Mouse (Mus musculus) spleen, adult 2 months (tissue): Measurements from ENCODE around the gene Cdiptos. TPM values are rescaled to one million over a fixed set of nuclear protein-coding genes. Genes with fewer than 3 reads are reported as not detected.

Experiments used
- DNase-seq, 2 experiments: peaks; one replicate each; pipeline versions ENCODE4 v3.0.0 to v3.0.0-alpha.2; 2012 to 2021; ENCODE audit warnings: low spot score in 2 of 2, low read depth in 1 of 2
- H3K27ac ChIP-seq: fragments of 200-500 bp; 2 replicates; pipeline ENCODE4 v1.5.1; 2012; ENCODE audit warnings: low read length, inconsistent platforms; ENCODE audit not compliant: insufficient read depth
- H3K27me3 ChIP-seq: fragments of 200-500 bp; 2 replicates; pipeline ENCODE4 v1.6.1; 2012; ENCODE audit warnings: mild to moderate bottlenecking, moderate library complexity, low read length, inconsistent platforms; ENCODE audit not compliant: control insufficient read depth, insufficient read depth
- H3K36me3 ChIP-seq: fragments of 200-500 bp; 2 replicates; pipeline ENCODE4 v1.6.1; 2012; ENCODE audit warnings: mild to moderate bottlenecking, low read length, inconsistent platforms; ENCODE audit not compliant: control insufficient read depth, insufficient read depth
- H3K4me1 ChIP-seq: fragments of 200-500 bp; 2 replicates; pipeline ENCODE4 v1.6.1; 2011; ENCODE audit warnings: inconsistent platforms; ENCODE audit not compliant: control insufficient read depth, insufficient read depth, insufficient read length
- H3K4me3 ChIP-seq: fragments of 200-500 bp; 2 replicates; pipeline ENCODE4 v1.5.1; 2011; ENCODE audit warnings: mild to moderate bottlenecking, inconsistent platforms; ENCODE audit not compliant: insufficient read depth, insufficient read length; ENCODE audit errors: extremely low read depth
- CTCF ChIP-seq: fragments of 200-500 bp; IDR thresholded peaks from 2 replicates; pipeline ENCODE4 v1.5.1; 2011; ENCODE audit warnings: mild to moderate bottlenecking, inconsistent platforms; ENCODE audit not compliant: insufficient read depth, insufficient read length, insufficient replicate concordance; ENCODE audit errors: extremely low read depth
- POLR2A ChIP-seq: fragments of 200-500 bp; IDR thresholded peaks from 2 replicates; pipeline ENCODE4 v1.6.1; 2011; ENCODE audit warnings: low read depth, low read length, inconsistent platforms
- WGBS: fragments of 180-500 bp; shearing (Covaris S2); methylation state at CpG from one replicate; pipeline ENCODE4 v1.1.7; 2018; 5-methylcytosine and 5-hydroxymethylcytosine counted together
- polyA plus RNA-seq: library from polyadenylated mRNA; depleted of rRNA; stranded (reverse); fragments of >200 nt; gene quantifications from 2 replicates; pipeline ENCODE4 v1.2.3, GENCODE M21; 2012

The Cdiptos gene
- polyA plus RNA-seq, 1 experiment, result 0.71 TPM

DNA sequence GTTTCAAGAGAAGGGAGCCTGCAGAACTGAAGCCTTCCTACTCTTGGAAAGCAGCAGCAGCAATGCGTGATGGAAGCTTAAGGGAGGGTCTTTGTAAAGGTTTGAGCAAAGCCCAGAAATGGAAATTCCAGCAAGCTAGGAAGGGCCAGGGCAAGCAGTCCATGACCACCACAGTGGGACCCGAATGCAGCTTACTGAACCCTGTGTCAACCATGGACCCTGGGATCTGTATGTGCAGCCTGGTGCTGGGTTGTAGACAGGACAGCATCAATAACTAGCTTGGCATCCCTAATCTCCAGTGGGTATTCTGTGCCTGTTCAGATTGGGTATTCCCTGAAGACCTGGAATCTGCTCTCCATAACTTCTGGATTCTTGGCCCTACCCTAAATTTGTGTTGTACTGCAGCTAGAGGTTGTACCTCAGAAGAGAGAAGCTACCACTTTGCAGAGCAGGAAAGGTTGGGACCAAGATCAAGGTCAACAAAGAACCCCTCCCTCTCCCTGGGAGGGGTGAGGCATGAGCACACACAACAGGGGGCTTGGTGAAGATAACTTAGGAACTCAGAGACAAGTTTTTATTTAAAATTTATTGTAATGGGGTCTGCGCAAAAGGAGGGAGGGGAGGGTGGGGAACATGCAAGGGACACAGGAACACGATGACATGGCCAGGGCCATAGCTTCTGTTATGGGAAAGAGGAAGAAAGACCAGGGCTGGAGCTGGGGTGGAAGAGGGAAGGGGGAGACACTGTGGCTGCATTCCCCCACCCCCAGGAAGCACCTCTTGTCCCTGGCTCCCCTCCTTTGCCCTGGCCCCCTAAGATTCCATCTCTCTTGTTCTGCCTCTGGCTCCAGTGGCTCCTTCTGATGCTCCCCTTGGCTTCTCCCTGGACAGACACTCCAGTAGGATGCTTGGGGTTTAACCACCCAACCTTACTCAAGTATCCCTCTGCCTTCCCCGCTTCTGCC lies 45.9 kb upstream of the Cdiptos start:
- H3K4me3 ChIP-seq, result no peak overlapping the region; the same call in 1 of the 2 replicates
- TF ChIP-seq POLR2A (no peak), CTCF (no peak)
- H3K36me3 ChIP-seq, result peaks cover 16% of the 10 kb centered on the region
- WGBS, result 54% methylated on average over 5 of the region's 5 CpGs
- peaks cover 37% of the 10 kb centered on the region for H3K4me1 ChIP-seq
- H3K27ac ChIP-seq, result no peak overlapping the region
- DNase-seq, result no peak
- H3K27me3 ChIP-seq, result no peaks in the 10 kb centered on the region

DNA sequence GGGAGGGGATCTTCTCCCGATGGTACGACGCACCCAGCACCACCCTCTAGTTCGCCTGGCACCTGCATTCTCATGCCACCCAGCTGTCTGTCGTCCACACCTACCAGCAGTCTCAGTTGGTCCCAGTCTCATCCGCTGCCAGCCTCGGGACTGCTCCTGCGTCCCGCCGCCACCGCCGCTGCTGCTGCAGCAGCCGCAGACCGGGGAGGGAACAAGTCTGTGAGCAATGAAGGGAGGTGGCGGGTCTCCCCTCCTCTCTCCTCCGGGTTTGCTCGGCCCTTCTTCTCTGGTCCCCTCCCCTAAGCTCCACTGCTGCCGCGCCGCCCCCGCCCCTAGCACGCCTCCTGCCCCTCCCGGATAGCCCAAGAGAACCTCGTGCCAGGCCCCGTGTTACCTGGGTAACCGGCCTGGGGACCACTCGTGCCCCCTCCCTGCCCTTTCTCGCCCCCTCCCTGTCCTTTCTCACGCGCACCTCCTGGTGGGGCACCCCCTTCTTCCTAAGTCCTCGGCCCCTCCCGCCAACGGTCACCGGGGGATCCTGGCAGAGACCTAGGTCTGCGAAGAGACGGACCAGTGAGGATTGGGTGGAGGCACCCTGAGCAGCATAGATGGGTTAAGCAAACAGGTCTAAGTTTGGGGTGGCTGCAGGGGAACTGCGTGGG lies 45.1 kb upstream of the Cdiptos start, which contains the start of the genes Gm42742 and Prrt2:
Gene Gm42742, minus strand, starts transcription at position 197 of the 662 bp plus-strand sequence.
Gene Prrt2, minus strand, starts transcription at position 311 of the 662 bp plus-strand sequence.
- Histone ChIP-seq H3K4me1 (peaks cover 37% of the 10 kb centered on the region), H3K4me3 (peak within 1 kb of the TSS; percentile 43; the same call in 1 of the 2 replicates), H3K27me3 (no peaks in the 10 kb centered on the region), H3K27ac (peak within 1 kb of the TSS; percentile 26; the same call in 1 of the 2 replicates), H3K36me3 (peaks cover 16% of the 10 kb centered on the region)
- DNase-seq, result peak in 1 of 2 experiments; percentile 34
- WGBS, result 3% methylated on average over 35 of the region's 37 CpGs
- TF ChIP-seq CTCF, result no peak

DNA sequence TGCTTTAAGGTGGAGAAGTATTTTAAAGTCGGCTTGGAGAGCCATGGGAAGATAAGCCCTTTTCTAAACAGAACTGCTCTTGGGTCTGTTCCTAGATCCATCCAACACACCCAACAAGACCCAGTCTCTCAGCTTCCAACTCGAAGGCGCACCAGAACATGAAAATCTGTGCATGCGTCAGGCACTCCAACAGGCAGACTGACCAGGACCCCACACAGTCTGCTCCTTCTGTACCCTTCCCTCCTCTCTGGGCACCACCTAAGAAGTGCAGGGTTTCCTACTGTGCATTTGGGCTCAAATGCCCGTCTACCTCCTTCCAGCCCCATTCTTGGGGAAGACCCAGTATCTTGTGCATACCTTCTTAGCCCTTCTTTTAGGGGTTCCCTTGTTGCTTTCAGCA lies 44.6 kb upstream of the Cdiptos start:
- TF ChIP-seq CTCF (no peak), POLR2A (no peak)
- no peak for DNase-seq

DNA sequence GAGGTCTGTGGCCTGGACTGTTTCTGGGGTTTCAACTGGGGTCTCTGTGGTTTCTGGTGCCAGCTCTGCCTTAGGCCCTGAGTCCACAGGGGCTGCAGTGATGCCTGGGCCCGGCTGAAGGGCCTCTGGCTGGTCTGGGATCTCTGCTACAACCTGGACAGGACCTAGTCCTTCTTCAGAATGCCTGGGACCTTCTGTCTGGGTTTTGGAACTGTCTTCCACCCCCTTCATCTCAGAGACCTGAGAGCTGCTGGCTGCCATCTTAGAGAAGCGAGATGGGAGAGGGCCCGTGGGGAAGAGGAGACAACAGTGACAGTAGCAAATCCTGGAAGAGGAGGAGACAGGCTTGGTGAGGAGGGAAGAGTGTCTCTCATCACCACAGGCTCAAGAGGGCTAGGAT lies 44.1 kb upstream of the Cdiptos start:
- Histone ChIP-seq H3K4me3 (no peak overlapping the region), H3K4me1 (peaks cover 37% of the 10 kb centered on the region), H3K27ac (no peak overlapping the region), H3K27me3 (no peaks in the 10 kb centered on the region), H3K36me3 (peaks cover 17% of the 10 kb centered on the region)
- TF ChIP-seq POLR2A (no peak), CTCF (no peak)
- WGBS, result 84% methylated on average over 3 of the region's 3 CpGs
- DNase-seq, result no peak

More for the DNA sequence above, 44.6 kb upstream of the Cdiptos start:
- Histone ChIP-seq H3K4me1 (peaks cover 37% of the 10 kb centered on the region), H3K4me3 (peak overlapping the region; percentile 43; the same call in 1 of the 2 replicates), H3K36me3 (peaks cover 16% of the 10 kb centered on the region), H3K27ac (peak overlapping the region; percentile 26; the same call in 1 of the 2 replicates), H3K27me3 (no peaks in the 10 kb centered on the region)
- 71% methylated on average over 5 of the region's 5 CpGs for WGBS

DNA sequence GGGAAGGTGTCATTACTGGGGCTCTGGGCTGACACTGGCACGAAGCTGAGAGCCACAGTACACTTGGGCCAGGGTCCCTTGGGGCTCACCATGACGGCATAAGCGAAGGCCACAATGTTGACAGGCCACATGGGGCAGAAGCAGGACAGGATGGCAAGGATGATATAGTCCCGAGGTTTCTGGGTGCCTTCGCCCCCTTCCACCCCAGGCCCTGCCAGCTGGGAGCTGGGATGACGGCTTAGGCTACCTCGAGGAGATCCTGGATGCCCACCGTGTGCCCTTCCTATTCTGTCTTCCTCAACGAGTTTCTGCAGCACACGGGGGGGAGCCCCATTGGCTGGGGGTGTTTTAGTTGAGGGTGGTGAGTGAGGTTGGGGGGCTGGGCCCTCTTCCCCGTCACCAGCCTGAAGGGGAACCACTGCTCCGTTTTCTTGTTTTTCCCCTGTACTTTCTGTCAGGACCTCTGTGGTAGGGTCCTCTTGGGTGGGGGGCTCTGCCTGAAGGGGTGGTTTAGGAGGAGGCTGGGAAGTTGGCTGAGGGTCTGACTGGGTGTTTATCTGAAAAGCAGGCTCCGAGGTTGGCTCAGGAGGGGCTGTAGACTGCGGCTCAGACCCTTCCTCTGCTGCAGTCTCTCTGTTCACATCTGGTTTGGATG lies 43.5 kb upstream of the Cdiptos start:
- H3K27me3 ChIP-seq, result no peaks in the 10 kb centered on the region
- TF ChIP-seq CTCF (no peak), POLR2A (no peak)
- H3K27ac ChIP-seq, result no peak overlapping the region
- no peak overlapping the region for H3K4me3 ChIP-seq
- H3K36me3 ChIP-seq, result peaks cover 17% of the 10 kb centered on the region
- 79% methylated on average over 14 of the region's 14 CpGs for WGBS
- DNase-seq, result no peak
- peaks cover 34% of the 10 kb centered on the region for H3K4me1 ChIP-seq
